Mouse (Mus musculus) heart, postnatal 14 days (tissue): ENCODE data around the gene Pif1. TPM values are rescaled to one million over a fixed set of nuclear protein-coding genes. Genes with fewer than 3 reads are reported as not detected.

Source experiments
- DNase-seq, 2 experiments: peaks; one replicate each; pipeline ENCODE4 v3.0.0; 2021 to 2022
- intact Hi-C: fragments of 180-260 bp; cut with DNase I; formaldehyde crosslinking; loops from one replicate; pipeline ENCODE4 v1.15.1; 2025
- long read RNA-seq, 2 experiments: library from polyadenylated mRNA; stranded (forward); transcript quantifications; one replicate each; pipeline ENCODE4 v2.0.0; 2021
- total RNA-seq, 2 experiments: library from RNA; stranded (reverse); gene quantifications; 2 replicates each; pipeline ENCODE4 v1.2.3; 2021

The Pif1 gene
- total RNA-seq: 1 to 10 TPM in 1 of 2 experiments, under 1 TPM in 1; 0.79 to 1.3 TPM
- long read RNA-seq, experiment 1, partial matches to known transcripts: 0 of 1 reads
- long read RNA-seq, experiment 1, other reads (novel, unspliced or antisense): 0 of 1 reads
- long read RNA-seq, experiment 2: 0 reads

GRCm38 (mm10) chr9:65586406-65587269 lies at the start of gene Pif1:
Gene Pif1, plus strand, starts transcription at chr9:65587160.
- peak; percentile 78 to 83 for DNase-seq
- intact Hi-C loops: no loop called here

GRCm38 (mm10) chr9:65537901-65538630 lies 48.9 kb upstream of the Pif1 start:
- intact Hi-C loops: no loop called here
- peak; percentile 53 to 57 for DNase-seq

GRCm38 (mm10) chr9:65539697-65540096 lies 47.3 kb upstream of the Pif1 start:
- intact Hi-C loops: loop anchor here (2.0 kb wide), 1 partner anchor 15 kb away; no protein-coding TSS in a partner anchor
- no peak for DNase-seq

GRCm38 (mm10) chr9:65541126-65542068 lies 45.6 kb upstream of the Pif1 start:
- DNase-seq: peak; percentile 44 to 58
- intact Hi-C loops: loop anchor here (2.0 kb wide), 1 partner anchor 17 kb away; no protein-coding TSS in a partner anchor

GRCm38 (mm10) chr9:65542111-65542524 lies 44.8 kb upstream of the Pif1 start:
- intact Hi-C loops: no loop called here
- DNase-seq: no peak

- DNase-seq: no peak
- intact Hi-C loops: no loop called here
Observed at GRCm38 (mm10) chr9:65545635-65546412, 41.1 kb upstream of the Pif1 start.

GRCm38 (mm10) chr9:65546413-65546695 lies 40.6 kb upstream of the Pif1 start:
- intact Hi-C loops: no loop called here
- no peak for DNase-seq

GRCm38 (mm10) chr9:65547111-65547510 lies 39.8 kb upstream of the Pif1 start:
- no peak for DNase-seq
- intact Hi-C loops: no loop called here

- intact Hi-C loops: no loop called here
- DNase-seq: no peak
Observed at GRCm38 (mm10) chr9:65547844-65548243, 39.1 kb upstream of the Pif1 start.

- DNase-seq: no peak
- intact Hi-C loops: no loop called here
Observed at GRCm38 (mm10) chr9:65548311-65548710, 38.6 kb upstream of the Pif1 start.

GRCm38 (mm10) chr9:65549139-65549538 lies 37.8 kb upstream of the Pif1 start:
- no peak for DNase-seq
- intact Hi-C loops: no loop called here

- intact Hi-C loops: no loop called here
Observed at GRCm38 (mm10) chr9:65549643-65550042, 37.3 kb upstream of the Pif1 start.

GRCm38 (mm10) chr9:65550079-65550831 lies 36.7 kb upstream of the Pif1 start:
- no peak for DNase-seq
- intact Hi-C loops: no loop called here

More at GRCm38 (mm10) chr9:65549643-65550042, 37.3 kb upstream of the Pif1 start:
- no peak for DNase-seq

GRCm38 (mm10) chr9:65551035-65551434 lies 35.9 kb upstream of the Pif1 start:
- intact Hi-C loops: no loop called here
- peak; percentile 80 to 82 for DNase-seq

GRCm38 (mm10) chr9:65552141-65552540 lies 34.8 kb upstream of the Pif1 start:
- intact Hi-C loops: loop anchor here (2.0 kb wide), 1 partner anchor 27 kb away; no protein-coding TSS in a partner anchor

GRCm38 (mm10) chr9:65552711-65553110 lies 34.2 kb upstream of the Pif1 start:
- intact Hi-C loops: loop anchor here (2.0 kb wide), 1 partner anchor 26 kb away; no protein-coding TSS in a partner anchor
- no peak for DNase-seq

More at GRCm38 (mm10) chr9:65552141-65552540, 34.8 kb upstream of the Pif1 start:
- DNase-seq: no peak

- intact Hi-C loops: no loop called here
- no peak for DNase-seq
Observed at GRCm38 (mm10) chr9:65555001-65555405, 32.0 kb upstream of the Pif1 start.

- no peak for DNase-seq
- intact Hi-C loops: no loop called here
Observed at GRCm38 (mm10) chr9:65555621-65556020, 31.3 kb upstream of the Pif1 start.

- DNase-seq: no peak
- intact Hi-C loops: no loop called here
Observed at GRCm38 (mm10) chr9:65556349-65556748, 30.6 kb upstream of the Pif1 start.
